Mouse (Mus musculus) liver, adult 2 months (tissue): Measurements from ENCODE around the gene Stx4a.

ENCODE experiments used
- CTCF ChIP-seq: fragments of 200-500 bp; IDR thresholded peaks from 2 replicates; pipeline ENCODE4 v1.5.1; 2011; ENCODE audit warnings: low read depth, low read length, control low read depth
- POLR2A ChIP-seq: fragments of 200-500 bp; IDR thresholded peaks from 2 replicates; pipeline ENCODE4 v1.6.1; 2011; ENCODE audit warnings: low read length, control low read depth; ENCODE audit not compliant: insufficient read depth; ENCODE audit errors: extremely low read depth

DNA sequence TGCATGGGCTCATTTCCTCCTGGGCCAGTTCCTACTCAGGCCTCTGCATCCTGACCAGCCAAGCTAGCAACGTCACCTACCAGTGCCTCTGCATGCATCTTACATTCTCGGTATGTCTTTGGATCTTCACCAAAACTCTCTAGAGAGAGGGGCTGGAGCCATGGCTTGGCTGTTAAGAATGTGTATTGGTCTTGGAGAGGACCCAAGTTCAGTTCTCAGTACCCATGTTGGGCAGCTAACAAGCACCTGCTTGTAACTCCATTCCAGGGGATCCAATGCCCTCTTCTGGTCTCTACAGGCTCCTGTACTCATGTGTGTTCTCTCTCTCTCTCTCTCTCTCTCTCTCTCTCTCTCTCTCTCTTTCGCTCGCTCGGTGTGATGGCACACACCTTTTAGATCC lies 6.3 kb upstream of the Stx4a start:
- no peak for TF ChIP-seq CTCF
- TF ChIP-seq POLR2A = no peak
